Mouse (Mus musculus) cerebellum, postnatal 36 days (tissue): ENCODE measurements around the gene Ppp1r12c.

ENCODE experiments used
- DNase-seq, 2 experiments: peaks; one replicate each; pipeline ENCODE4 v3.0.0; 2021 to 2022; ENCODE audit warnings: mixed read lengths in 2 of 2

Ppp1r12c gene

GRCm38 (mm10) chr7:4515853-4516252 is 14.4 kb upstream of the Ppp1r12c start:
- no peak for DNase-seq

- no peak for DNase-seq
Observed at GRCm38 (mm10) chr7:4513829-4514712, 12.6 kb upstream of the Ppp1r12c start.

DNA sequence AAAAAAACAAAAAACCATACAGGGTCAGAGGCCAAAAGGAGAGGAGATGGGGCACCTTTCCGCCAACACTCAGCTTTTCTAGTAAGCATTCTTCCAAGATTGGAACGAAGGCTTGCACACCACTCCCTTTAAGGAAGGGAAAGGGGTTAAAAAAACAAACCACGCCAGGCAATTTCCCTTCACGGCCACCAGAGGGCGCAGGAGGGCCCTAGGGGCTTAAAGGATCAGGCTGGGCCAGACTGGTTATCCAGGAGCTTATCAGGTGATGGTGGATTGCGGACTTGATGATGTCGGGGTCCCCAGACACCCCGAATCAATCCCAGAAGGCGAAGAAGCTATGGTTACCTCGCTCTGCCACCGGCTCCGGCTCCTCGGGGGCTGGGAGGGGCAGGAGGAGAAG is 11.8 kb upstream of the Ppp1r12c start:
- no peak for DNase-seq

DNA sequence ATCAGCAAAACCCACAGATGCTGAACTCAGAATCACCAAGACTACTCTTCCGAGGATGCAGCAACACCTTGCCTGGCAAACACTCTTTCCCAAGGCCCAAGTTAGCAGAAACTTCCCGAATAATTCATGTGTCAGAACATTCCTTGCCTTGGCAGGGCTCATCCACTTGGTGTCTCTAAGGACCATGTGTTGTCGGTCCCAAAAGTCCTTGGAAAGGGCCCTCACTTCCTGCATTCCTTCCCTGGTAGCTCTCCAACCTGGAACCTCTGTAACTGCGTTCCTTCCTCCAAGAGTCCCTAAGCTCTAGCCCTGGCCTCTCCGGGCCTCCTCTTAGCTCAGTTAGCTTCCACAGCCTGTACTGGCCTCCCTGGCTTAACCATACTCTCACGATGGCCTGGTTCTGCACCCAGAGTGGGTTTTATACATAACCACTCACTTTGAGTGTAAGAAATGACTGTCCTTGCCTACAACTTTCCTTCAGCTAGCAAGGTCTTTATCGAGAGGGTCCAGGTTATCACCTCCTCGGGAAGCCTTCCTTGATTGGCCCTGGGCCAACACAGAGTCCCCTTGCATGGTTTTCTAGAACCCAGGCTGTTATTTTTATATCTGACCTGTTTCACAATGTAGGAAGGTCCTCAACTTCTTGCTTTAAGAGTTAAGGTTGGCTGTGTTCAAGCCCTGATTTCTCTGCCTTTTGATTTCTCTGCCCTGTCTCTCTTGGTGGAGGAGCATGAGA is 10.2 kb upstream of the Ppp1r12c start:
- no peak for DNase-seq

DNA sequence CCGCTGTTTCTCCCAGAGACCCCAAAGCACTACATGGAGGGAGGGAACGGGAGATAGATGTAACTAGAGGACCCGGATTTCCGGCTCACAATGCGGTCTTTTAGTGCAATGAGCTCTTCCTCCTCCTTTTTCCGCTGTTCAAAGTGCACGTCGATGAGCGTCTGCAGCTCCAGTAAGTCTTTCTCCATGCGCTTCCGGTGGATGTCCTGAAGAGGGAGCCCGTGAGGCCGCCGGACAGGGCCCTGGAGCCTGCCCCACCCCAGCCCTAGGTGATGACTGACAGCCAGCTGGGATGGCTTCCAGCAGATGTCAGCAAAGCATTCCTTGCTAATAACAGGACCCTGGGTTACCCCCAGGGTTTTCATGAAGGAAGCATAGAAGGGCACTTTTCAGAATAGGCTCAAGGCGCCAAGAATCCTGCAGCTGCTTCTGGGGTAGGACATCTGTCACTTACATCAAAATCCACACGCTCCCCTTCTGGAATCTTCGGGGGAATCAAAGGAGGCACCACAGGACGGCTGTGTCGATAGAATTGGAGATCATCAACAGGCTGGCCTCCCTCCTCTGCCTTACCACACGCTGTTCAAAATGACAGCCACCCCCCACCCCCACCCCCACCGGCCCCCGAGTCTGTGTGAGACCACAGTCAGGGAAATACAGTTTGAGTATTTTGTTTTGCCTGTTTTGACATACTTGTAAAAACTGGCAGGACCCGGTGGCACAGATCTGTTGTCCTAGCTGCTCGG is 8.6 kb upstream of the Ppp1r12c start:
- DNase-seq: peak; percentile 41 to 57

GRCm38 (mm10) chr7:4508739-4509116 is 7.2 kb upstream of the Ppp1r12c start:
- no peak for DNase-seq

DNA sequence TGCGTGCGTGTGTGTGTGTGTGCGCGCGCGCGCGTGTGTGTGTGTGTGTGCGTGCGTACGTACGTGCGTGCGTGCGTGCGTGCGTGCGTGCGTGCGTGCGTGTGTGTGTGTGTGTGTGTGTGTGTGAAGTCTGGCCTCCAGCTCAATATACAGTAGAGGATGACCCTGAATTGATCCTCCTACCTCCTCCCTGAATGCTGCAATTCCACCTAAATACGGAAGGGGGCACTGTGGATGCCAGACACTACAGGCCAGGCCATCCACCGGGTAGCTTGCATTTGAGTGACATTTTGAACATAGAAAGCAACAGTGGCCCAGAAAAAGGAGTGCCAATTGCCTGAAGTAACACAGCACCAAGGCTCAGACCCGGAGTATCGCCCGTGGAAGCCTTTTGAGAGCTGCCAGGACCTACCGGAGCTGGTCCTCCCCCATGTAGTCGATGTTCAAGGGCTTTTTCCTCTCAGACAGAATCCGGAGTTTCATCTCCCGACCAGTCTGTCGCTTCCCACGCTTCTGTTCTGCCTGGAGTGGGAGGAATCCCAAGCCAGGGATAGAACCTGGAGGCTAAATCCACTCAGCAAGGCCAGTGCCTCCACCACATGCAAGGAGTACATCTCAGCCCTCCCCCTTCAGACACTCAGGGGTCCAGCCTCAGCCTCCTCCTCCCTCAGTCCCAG is 6.7 kb upstream of the Ppp1r12c start:
- no peak for DNase-seq

- no peak for DNase-seq
Observed at GRCm38 (mm10) chr7:4507220-4507619, 5.7 kb upstream of the Ppp1r12c start.

GRCm38 (mm10) chr7:4504646-4505435 is 3.4 kb upstream of the Ppp1r12c start:
- DNase-seq: no peak

- DNase-seq: no peak
Observed at GRCm38 (mm10) chr7:4503858-4504257, 2.4 kb upstream of the Ppp1r12c start.

DNA sequence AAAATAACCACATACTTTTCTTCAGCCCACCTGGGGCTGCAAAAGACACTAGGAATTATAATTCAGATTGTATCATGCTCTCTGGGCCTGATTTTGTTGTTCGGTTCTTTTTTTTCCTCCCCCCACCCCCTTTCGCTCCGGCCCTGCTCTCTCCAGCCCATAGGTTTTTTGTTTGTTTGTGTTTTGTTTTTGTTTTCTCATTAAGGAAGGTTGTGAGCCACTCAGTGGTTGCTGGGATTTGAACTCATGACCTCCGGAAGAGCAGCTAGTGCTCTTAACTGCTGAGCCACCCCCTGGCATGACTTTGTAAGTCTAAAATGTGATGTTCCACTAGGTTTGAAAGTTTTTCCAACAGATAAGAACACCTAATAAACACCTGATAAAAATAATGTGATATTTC is 1.6 kb upstream of the Ppp1r12c start:
- no peak for DNase-seq

DNA sequence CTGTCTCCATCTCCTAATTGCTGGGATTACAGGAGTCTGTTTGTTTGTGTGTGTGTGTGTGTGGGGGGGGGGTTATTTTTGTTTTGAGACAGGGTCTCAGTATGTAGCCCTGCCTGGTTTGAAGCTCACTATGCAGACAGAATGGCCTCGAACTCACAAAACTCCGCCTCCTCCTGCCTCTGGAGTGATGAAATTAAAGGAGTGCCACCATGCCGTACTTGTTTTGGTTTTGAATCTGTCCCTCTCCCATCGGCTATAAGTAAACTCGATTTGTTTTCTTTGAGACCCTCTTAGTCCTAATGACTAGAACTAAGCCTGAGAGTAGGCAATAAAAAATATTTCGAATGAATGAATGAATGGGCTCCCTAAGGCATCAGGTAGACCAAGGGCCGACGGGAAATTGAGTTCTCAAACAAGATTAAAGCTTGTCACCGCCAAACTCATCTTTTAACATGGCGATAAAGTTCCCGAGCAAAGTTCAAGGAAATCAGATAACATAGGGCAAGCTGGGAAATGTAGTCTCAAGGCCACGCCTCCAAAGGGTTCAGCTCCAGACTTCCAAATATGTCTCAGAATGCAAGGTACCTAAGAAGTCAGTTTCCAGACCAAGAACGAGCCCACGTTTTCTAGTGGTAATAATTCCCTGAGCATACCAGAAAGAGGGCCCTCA is 1.1 kb upstream of the Ppp1r12c start:
- peak; percentile 39 to 63 for DNase-seq

GRCm38 (mm10) chr7:4500892-4501471 is 498 bp downstream of the Ppp1r12c start:
- DNase-seq: peak; percentile 57 to 67

DNA sequence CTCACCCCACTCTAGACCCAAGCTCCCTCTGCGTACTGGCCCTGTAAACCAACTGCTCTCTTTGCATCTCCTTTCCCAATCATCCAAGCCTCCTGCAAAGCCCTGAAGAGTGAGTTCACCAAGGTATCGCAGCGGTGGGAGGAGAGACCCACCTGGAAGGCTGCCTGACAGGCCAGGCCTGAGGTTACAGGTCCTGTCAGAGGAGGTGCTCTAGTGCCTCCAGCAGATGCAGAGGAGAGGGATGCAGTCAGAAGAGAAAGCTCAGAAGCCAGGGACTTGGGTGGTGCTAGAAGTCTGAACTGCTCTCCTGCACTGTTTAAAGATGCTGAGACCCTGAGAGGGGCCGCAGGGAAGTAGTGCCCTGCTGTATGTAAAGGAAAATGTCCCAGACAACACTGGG is 2.4 kb downstream of the Ppp1r12c start:
- no peak for DNase-seq

DNA sequence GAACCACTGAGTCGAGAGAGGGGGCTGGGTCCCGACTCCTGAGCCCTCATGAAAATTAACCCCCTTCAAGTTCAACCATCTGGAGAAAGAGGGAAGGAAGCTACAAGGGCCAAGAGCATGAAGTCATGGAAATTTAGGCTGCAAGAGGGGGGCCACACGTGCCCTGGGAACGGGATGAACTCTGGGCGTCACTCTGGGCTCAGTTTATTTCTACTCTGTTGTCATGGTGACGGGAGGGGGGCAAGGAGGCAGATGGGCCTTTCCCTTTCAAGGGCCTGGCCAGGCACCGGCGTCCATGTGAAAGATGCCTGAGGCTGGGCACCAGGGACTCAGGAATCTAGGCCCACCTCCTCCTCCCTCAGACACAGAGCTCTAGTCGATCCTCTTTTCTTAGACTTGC is 3.2 kb downstream of the Ppp1r12c start:
- DNase-seq: no peak

- DNase-seq: no peak
Observed at GRCm38 (mm10) chr7:4497271-4497903, 4.1 kb downstream of the Ppp1r12c start.

DNA sequence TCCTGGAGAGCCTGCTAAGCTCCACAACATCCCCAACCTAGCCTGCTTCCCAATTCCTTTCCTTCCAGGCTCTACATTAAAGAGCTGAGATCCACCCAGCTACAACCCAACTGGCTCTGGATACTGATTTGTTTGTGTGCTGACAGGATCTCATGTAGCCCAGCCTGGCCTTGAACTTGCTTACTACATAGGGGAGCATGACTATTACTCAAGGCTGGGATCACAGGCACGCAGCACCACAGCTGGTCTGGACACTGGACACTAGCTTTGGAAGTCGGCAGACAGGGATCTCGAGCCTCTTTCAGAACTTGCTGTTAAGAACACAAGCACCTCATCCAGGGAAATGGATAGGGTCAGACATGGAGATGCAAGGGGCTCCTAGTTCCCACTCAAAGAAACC is 5.0 kb downstream of the Ppp1r12c start:
- no peak for DNase-seq

DNA sequence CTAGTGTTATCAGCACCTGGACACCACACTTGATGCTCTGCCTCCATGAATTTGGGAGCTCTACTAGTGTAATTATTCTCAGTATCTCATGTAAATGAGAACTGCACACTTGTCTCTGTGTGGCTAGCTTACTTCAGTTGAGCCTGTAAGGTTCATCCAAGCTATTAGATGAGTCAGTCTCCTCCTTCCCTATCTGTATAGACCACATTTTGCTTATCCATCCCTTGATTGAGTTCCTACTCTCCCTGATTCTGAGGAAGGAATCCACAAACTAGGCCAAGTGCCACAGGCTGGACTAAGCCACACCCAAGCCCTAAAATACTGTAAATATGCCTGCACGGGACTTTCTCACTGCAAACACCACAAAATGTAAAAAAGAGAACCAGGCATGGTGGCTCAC is 7.5 kb downstream of the Ppp1r12c start:
- DNase-seq: no peak

DNA sequence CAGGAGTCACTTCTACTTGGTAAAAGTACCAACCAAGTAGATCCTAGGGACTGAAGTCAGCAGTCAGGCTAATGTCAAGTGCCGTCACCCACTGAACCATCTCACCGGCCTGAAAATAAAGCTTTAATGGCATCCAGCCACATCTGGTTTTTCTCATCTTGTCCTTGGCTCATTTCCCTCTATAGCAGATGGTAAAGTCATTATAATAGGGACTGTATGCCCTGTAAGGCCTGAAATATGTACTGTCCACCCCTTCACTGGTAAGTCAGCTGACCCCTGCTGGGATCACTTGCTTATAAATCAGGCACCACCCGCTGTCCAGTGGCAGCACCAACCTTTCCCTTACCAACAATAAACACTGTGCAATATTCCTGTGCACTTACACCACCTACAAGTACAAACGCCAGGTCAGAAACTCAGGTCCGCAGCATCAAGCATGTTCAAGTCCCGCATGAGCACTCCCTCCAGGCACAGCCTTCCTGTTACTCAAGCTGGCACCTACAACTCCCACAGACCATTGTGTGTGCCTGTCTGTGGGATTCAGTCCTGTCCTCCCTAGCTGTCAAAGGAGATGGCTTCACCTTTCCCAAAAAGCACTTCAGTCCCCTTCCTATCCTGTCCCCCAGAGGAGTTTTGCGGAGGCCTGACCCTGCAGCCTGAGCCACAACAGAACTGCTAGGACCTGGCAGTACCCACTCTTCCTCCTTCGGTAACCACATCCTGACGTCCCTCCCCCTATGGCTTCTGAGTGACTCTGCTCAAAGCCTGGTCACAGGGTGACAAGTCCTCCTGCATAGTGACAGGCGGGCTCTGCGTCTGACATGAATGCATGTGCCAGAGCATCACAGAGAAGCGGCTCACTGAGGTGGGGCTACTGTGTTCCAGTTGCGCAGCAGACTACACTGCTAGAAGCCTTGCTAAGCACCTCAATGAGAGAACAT is 8.9 kb downstream of the Ppp1r12c start:
- peak in 1 of 2 experiments; percentile 18 for DNase-seq
